Mouse (Mus musculus): ENCODE results near the gene Dcst1. TPM values are rescaled to one million over a fixed set of nuclear protein-coding genes. Genes with fewer than 3 reads are reported as not detected.

Gene Dcst1
- polyA plus RNA-seq, 1 experiment from 2014 or later: 1.3 TPM

GRCm38 (mm10) chr3:89390111-89390515, 25.1 kb upstream of the Dcst1 start:
- no peaks in the 10 kb centered on the region for H3K27me3 ChIP-seq
- ATAC-seq: no peak
- ChIA-PET CTCF (interaction anchor here (1.2 to 2.0 kb wide), 2 partner anchors 12 to 50 kb away, joined by 3 to 5 read pairs; no protein-coding TSS in a partner anchor), POLR2A (interaction anchor here (0.8 to 8.2 kb wide), 4 partner anchors 8 to 39 kb away, joined by 3 to 56 read pairs (median 8); no protein-coding TSS in a partner anchor)
- TF ChIP-seq CTCF (IDR thresholded peaks at IDR 0.05): no peak
- in situ Hi-C loops (cut with MboI; ENCODE audit: low pct_unique_long_range_greater_than_20kb): no loop called here
- no peak for DNase-seq (ENCODE audit: low read depth, low spot score)

DNA sequence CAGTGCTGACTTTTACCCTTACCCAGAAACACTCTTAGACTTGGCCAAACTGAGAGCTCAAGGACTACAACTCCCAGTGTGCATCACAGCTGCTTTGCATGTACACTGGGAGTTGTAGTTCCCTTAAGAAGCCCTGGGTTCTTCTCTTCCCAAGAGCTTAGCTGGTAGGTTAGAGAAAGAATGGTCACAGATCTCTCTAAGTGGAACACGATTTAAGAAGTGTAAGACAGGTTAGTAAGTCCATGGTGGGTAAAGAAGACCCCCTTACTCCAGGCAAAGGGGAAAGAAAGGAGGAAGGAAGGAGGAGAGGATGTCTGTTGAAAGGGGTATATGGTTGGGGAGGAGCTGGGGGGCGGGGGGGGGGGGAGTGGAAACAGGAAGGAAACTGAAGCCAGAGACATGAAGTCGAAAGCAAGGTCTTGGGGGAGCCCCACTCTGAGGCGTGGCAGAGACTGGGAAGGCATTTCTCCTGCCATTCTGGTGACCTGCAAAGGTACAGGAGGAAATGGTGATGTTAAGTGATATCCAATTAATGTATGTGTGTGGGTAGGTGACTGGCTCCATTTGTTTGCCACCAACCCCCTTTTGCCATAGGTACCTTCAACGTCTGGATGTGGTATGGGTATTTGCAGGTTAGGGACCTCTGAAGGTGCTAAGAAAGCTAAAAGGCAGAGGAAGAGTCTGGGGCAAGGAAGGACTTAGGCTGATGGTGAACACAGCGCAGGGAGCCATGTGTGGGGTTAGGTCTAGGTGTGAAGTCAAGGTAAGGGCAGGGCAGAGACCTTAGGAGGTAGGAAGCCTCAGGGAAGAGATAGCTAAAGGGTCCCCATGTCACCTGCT, 24.1 kb upstream of the Dcst1 start:
- CTCF ChIA-PET: interaction anchor here (0.7 to 1.5 kb wide), 4 partner anchors 9 to 27 kb away, joined by 3 to 4 read pairs (median 3); partner anchors contain the start of gene Dcst2
- no peak for TF ChIP-seq CTCF (IDR thresholded peaks at IDR 0.05)
- DNase-seq (ENCODE audit: low read depth, low spot score) (no peak), ATAC-seq (no peak)
- no peaks in the 10 kb centered on the region for H3K27me3 ChIP-seq
- POLR2A ChIA-PET: interaction anchor here (2.1 to 8.2 kb wide), 2 partner anchors 12 to 32 kb away, joined by 12 to 56 read pairs; no protein-coding TSS in a partner anchor
- in situ Hi-C loops (cut with MboI; ENCODE audit: low pct_unique_long_range_greater_than_20kb): no loop called here

DNA sequence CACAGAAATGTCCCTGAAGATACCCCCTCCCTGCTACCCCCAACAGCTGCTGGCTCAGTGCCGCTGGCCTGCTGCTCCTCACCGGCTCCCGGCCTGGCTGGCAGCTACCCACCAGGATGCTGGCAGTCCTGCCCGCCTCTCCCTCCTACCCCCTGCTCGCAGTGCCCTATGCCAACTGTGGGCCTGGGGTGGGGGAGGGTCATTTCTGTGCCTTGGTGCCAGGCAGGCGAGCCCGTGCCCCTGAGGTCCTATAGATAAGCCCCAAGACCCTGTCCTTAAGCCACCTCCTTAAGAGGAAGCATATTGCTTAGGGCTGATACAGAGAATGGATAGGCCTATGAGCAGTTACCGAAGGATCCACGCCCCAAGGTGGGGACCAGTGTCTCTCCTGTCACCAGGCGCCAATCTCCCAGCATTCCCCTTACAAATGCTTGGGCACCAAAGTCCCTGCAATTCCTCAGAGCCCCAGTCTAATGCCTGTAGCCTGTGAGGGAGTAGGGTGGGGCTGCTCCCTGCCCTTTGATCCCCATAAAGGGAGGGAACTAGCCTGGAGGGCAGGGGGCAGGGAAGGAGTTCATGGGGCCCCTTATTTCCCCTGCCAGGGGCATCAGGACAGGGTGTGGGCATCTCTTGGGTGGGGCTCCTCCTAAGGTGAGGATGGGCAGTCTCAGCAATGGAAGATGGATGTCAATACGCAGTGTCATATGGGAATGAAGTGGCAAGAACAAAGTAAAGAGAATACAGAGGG, 23.3 kb upstream of the Dcst1 start:
- DNase-seq (ENCODE audit: low read depth, low spot score) (no peak), ATAC-seq (no peak)
- in situ Hi-C loops (cut with MboI; ENCODE audit: low pct_unique_long_range_greater_than_20kb): no loop called here
- no peaks in the 10 kb centered on the region for H3K27me3 ChIP-seq
- TF ChIP-seq CTCF (IDR thresholded peaks at IDR 0.05): no peak
- ChIA-PET CTCF (interaction anchor here (0.7 to 1.7 kb wide), 4 partner anchors 8 to 34 kb away, joined by 3 to 9 read pairs (median 4); partner anchors contain the start of gene Dcst2), POLR2A (interaction anchor here (1.3 kb wide), 1 partner anchor 15 kb away, joined by 6 read pairs; no protein-coding TSS in a partner anchor)

- DNase-seq (ENCODE audit: low read depth, low spot score) (no peak), ATAC-seq (no peak)
- POLR2A ChIA-PET: interaction anchor here (1.3 to 1.4 kb wide), 2 partner anchors 10 to 15 kb away, joined by 4 to 6 read pairs; no protein-coding TSS in a partner anchor
- CTCF ChIA-PET: interaction anchor here (1.7 kb wide), 1 partner anchor 33 kb away, joined by 9 read pairs; no protein-coding TSS in a partner anchor
- no peaks in the 10 kb centered on the region for H3K27me3 ChIP-seq
- TF ChIP-seq CTCF (IDR thresholded peaks at IDR 0.05): no peak
- in situ Hi-C loops (cut with MboI; ENCODE audit: low pct_unique_long_range_greater_than_20kb): no loop called here
These were observed 22.6 kb upstream of the Dcst1 start for GRCm38 (mm10) chr3:89387632-89388031.

GRCm38 (mm10) chr3:89386438-89387420, 21.7 kb upstream of the Dcst1 start:
- ChIA-PET CTCF (interaction anchor here (1.7 kb wide), 1 partner anchor 33 kb away, joined by 9 read pairs; no protein-coding TSS in a partner anchor), POLR2A (interaction anchor here (1.3 to 1.4 kb wide), 2 partner anchors 9 to 14 kb away, joined by 4 to 6 read pairs; no protein-coding TSS in a partner anchor)
- in situ Hi-C loops (cut with MboI; ENCODE audit: low pct_unique_long_range_greater_than_20kb): no loop called here
- no peak for TF ChIP-seq CTCF (IDR thresholded peaks at IDR 0.05)
- DNase-seq (ENCODE audit: low read depth, low spot score) (no peak), ATAC-seq (no peak)
- H3K27me3 ChIP-seq: no peaks in the 10 kb centered on the region

- no peaks in the 10 kb centered on the region for H3K27me3 ChIP-seq
- ChIA-PET CTCF (no interaction called here), POLR2A (no interaction called here)
- DNase-seq (ENCODE audit: low read depth, low spot score) (no peak), ATAC-seq (no peak)
- no peak for TF ChIP-seq CTCF (IDR thresholded peaks at IDR 0.05)
- in situ Hi-C loops (cut with MboI; ENCODE audit: low pct_unique_long_range_greater_than_20kb): no loop called here
These were observed 20.4 kb upstream of the Dcst1 start for GRCm38 (mm10) chr3:89385451-89385850.

DNA sequence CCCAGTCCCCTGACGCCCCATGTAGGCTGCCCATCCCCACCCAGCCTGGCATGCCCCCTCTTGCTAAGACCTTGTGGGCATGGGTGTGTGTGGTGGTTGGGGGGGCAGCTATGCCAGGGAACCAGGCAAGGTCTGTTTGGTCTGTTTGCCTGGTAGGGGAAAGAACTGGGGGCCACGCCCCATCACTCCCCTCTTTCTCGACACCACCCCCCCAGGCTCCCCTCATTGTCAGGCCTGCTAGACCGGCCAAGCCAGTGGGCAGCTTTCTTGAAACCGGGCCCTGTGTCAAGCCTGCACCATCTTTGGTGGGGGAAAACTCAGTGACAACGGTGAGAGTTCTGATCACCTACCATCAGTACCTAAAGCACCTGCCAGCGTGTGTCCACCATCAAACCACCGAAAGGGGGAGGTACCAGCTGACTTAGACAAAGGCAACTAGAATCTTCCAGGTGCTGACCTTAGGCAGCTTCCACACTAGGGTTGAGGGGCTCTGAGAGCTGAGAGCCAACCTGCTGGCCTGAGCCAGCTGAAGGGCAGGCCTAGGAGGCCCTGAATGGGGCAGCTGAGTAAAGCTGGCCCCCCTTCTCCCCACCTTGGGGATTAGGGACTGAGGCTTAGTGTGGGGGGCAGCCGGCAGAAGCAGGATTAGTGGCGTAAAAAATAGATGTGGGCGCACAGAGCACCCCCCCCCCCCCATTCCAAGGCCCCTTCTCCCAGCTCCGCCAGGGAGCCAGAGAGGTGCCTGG, 19.5 kb upstream of the Dcst1 start:
- POLR2A ChIA-PET: interaction anchor here (0.9 kb wide), 1 partner anchor 36 kb away, joined by 3 read pairs; no protein-coding TSS in a partner anchor
- in situ Hi-C loops (cut with MboI; ENCODE audit: low pct_unique_long_range_greater_than_20kb): no loop called here
- CTCF ChIA-PET: interaction anchor here (1.2 kb wide), 1 partner anchor 30 kb away, joined by 3 read pairs; no protein-coding TSS in a partner anchor
- DNase-seq (ENCODE audit: low read depth, low spot score): no peak
- ATAC-seq: no peak
- H3K27me3 ChIP-seq: no peaks in the 10 kb centered on the region
- no peak for TF ChIP-seq CTCF (IDR thresholded peaks at IDR 0.05)

GRCm38 (mm10) chr3:89383651-89384255, 18.7 kb upstream of the Dcst1 start:
- TF ChIP-seq CTCF (IDR thresholded peaks at IDR 0.05): no peak
- H3K27me3 ChIP-seq: no peaks in the 10 kb centered on the region
- POLR2A ChIA-PET: interaction anchor here (0.9 kb wide), 1 partner anchor 10 kb away, joined by 3 read pairs; no protein-coding TSS in a partner anchor
- ATAC-seq (no peak), DNase-seq (ENCODE audit: low read depth, low spot score) (no peak)
- in situ Hi-C loops (cut with MboI; ENCODE audit: low pct_unique_long_range_greater_than_20kb): no loop called here
- CTCF ChIA-PET: interaction anchor here (1.2 to 1.5 kb wide), 3 partner anchors 11 to 29 kb away, joined by 3 read pairs; no protein-coding TSS in a partner anchor
